Mouse (Mus musculus) testis, adult 2 months (tissue): ENCODE measurements around the gene Calml3. TPM values are rescaled to one million over a fixed set of nuclear protein-coding genes. Genes with fewer than 3 reads are reported as not detected.

ENCODE experiments used
- H3K27ac ChIP-seq: fragments of 200-500 bp; 2 replicates; pipeline ENCODE4 v1.5.1; 2012; ENCODE audit warnings: low read depth, low read length; ENCODE audit not compliant: control insufficient read depth, insufficient read depth
- H3K27me3 ChIP-seq: fragments of 200-500 bp; 2 replicates; pipeline ENCODE4 v1.6.1; 2012; ENCODE audit warnings: mild to moderate bottlenecking, low read length, moderate library complexity; ENCODE audit not compliant: control insufficient read depth, insufficient read depth
- H3K36me3 ChIP-seq: fragments of 200-500 bp; 2 replicates; pipeline ENCODE4 v1.6.1; 2012; ENCODE audit warnings: mild to moderate bottlenecking, low read length; ENCODE audit not compliant: control insufficient read depth, insufficient read depth
- H3K4me1 ChIP-seq: fragments of 200-500 bp; 2 replicates; pipeline ENCODE4 v1.6.1; 2012; ENCODE audit warnings: low read length; ENCODE audit not compliant: control insufficient read depth, insufficient read depth
- H3K4me3 ChIP-seq: fragments of 200-500 bp; 2 replicates; pipeline ENCODE4 v1.5.1; 2012; ENCODE audit warnings: low read depth, mild to moderate bottlenecking, low read length, moderate library complexity, mixed read lengths; ENCODE audit not compliant: control insufficient read depth
- CTCF ChIP-seq: fragments of 200-500 bp; IDR thresholded peaks from 2 replicates; pipeline ENCODE4 v1.5.1; 2012; ENCODE audit warnings: low read depth, mild to moderate bottlenecking, inconsistent platforms, low read length, moderate library complexity; ENCODE audit not compliant: control insufficient read depth, insufficient read depth, insufficient replicate concordance
- POLR2A ChIP-seq: fragments of 200-500 bp; IDR thresholded peaks from 2 replicates; pipeline ENCODE4 v1.6.1; 2012; ENCODE audit warnings: low read depth, mild to moderate bottlenecking, inconsistent platforms, low read length, moderate library complexity; ENCODE audit not compliant: control insufficient read depth
- polyA plus RNA-seq: library from polyadenylated mRNA; depleted of rRNA; stranded (reverse); fragments of >200 nt; gene quantifications from 2 replicates; pipeline ENCODE4 v1.2.3, GENCODE M21; 2012

The Calml3 gene
- polyA plus RNA-seq, 1 experiment = 0.16 TPM

- H3K4me1 ChIP-seq = no peaks in the 10 kb centered on the region
- no peaks in the 10 kb centered on the region for H3K27me3 ChIP-seq
- no peak overlapping the region for H3K4me3 ChIP-seq
- H3K36me3 ChIP-seq = no peaks in the 10 kb centered on the region
- H3K27ac ChIP-seq = no peak overlapping the region
- no peak for TF ChIP-seq POLR2A
- no peak for TF ChIP-seq CTCF
Observed at GRCm38 (mm10) chr13:3779575-3780226, 24.4 kb downstream of the Calml3 start.

- no peaks in the 10 kb centered on the region for H3K4me1 ChIP-seq
- H3K27ac ChIP-seq = no peak overlapping the region
- H3K36me3 ChIP-seq = no peaks in the 10 kb centered on the region
- H3K27me3 ChIP-seq = no peaks in the 10 kb centered on the region
- no peak for TF ChIP-seq CTCF
- TF ChIP-seq POLR2A = no peak
- no peak overlapping the region for H3K4me3 ChIP-seq
Observed at GRCm38 (mm10) chr13:3778591-3779364, 25.3 kb downstream of the Calml3 start.

GRCm38 (mm10) chr13:3777216-3777912 is 26.8 kb downstream of the Calml3 start:
- Histone ChIP-seq H3K27ac (no peak overlapping the region), H3K4me1 (no peaks in the 10 kb centered on the region), H3K27me3 (no peaks in the 10 kb centered on the region), H3K36me3 (no peaks in the 10 kb centered on the region), H3K4me3 (no peak overlapping the region)
- TF ChIP-seq CTCF (no peak), POLR2A (no peak)

- H3K4me3 ChIP-seq = no peak overlapping the region
- H3K27ac ChIP-seq = no peak overlapping the region
- TF ChIP-seq CTCF (no peak), POLR2A (no peak)
- no peaks in the 10 kb centered on the region for H3K4me1 ChIP-seq
- H3K27me3 ChIP-seq = no peaks in the 10 kb centered on the region
- no peaks in the 10 kb centered on the region for H3K36me3 ChIP-seq
Observed at GRCm38 (mm10) chr13:3776446-3776845, 27.7 kb downstream of the Calml3 start.

- H3K4me1 ChIP-seq = no peaks in the 10 kb centered on the region
- TF ChIP-seq POLR2A (no peak), CTCF (no peak)
- H3K27me3 ChIP-seq = no peaks in the 10 kb centered on the region
- H3K36me3 ChIP-seq = no peaks in the 10 kb centered on the region
- no peak overlapping the region for H3K4me3 ChIP-seq
- no peak overlapping the region for H3K27ac ChIP-seq
Observed at GRCm38 (mm10) chr13:3774991-3775390, 29.1 kb downstream of the Calml3 start.

- TF ChIP-seq POLR2A (no peak), CTCF (no peak)
- H3K27ac ChIP-seq = no peak overlapping the region
- no peaks in the 10 kb centered on the region for H3K4me1 ChIP-seq
- no peaks in the 10 kb centered on the region for H3K36me3 ChIP-seq
- no peak overlapping the region for H3K4me3 ChIP-seq
- H3K27me3 ChIP-seq = no peaks in the 10 kb centered on the region
Observed at GRCm38 (mm10) chr13:3774280-3774679, 29.8 kb downstream of the Calml3 start.

GRCm38 (mm10) chr13:3773149-3773688 is 30.9 kb downstream of the Calml3 start:
- Histone ChIP-seq H3K36me3 (no peaks in the 10 kb centered on the region), H3K27ac (no peak overlapping the region), H3K4me1 (no peaks in the 10 kb centered on the region), H3K4me3 (no peak overlapping the region), H3K27me3 (no peaks in the 10 kb centered on the region)
- TF ChIP-seq CTCF (no peak), POLR2A (no peak)
